Mouse (Mus musculus) heart, adult 9 months (tissue): ENCODE measurements around the gene Dync2h1.
"Not testable (repeated sequence)": the region's sequence is repeated elsewhere in the genome, so short reads cannot be mapped to it uniquely, and the experiment has no call there.

Experiments used
- DNase-seq, 2 experiments: peaks; one replicate each; pipeline ENCODE4 v3.0.0; 2022; ENCODE audit warnings: low spot score in 2 of 2

Dync2h1 gene

GRCm38 (mm10) chr9:7184172-7184896 lies at the start of gene Dync2h1, which contains the start of gene Dcun1d5:
TSS of gene Dync2h1 (minus strand) at chr9:7184446.
TSS of gene Dcun1d5 (plus strand) at chr9:7184520.
- DNase-seq, result peak; percentile 92 to 93

GRCm38 (mm10) chr9:7221460-7221859 lies 37.2 kb upstream of the Dync2h1 start:
- peak; percentile 8 to 46 for DNase-seq

GRCm38 (mm10) chr9:7221024-7221423 lies 36.8 kb upstream of the Dync2h1 start:
- no peak for DNase-seq

GRCm38 (mm10) chr9:7216240-7216639 lies 32.0 kb upstream of the Dync2h1 start:
- no peak for DNase-seq

- DNase-seq, result not testable (repeated sequence)
Observed at GRCm38 (mm10) chr9:7190694-7191093, 6.4 kb upstream of the Dync2h1 start.

GRCm38 (mm10) chr9:7184897-7185291 lies 648 bp upstream of the Dync2h1 start:
- peak; percentile 6 to 23 for DNase-seq

GRCm38 (mm10) chr9:7176618-7177610 lies 7.3 kb downstream of the Dync2h1 start:
- peak; percentile 67 to 75 for DNase-seq

GRCm38 (mm10) chr9:7173756-7174155 lies 10.5 kb downstream of the Dync2h1 start:
- no peak for DNase-seq

- no peak for DNase-seq
Observed at GRCm38 (mm10) chr9:7167339-7167998, 16.8 kb downstream of the Dync2h1 start.

GRCm38 (mm10) chr9:7160688-7161087 lies 23.6 kb downstream of the Dync2h1 start:
- DNase-seq, result no peak

GRCm38 (mm10) chr9:7159718-7160117 lies 24.5 kb downstream of the Dync2h1 start:
- no peak for DNase-seq

- DNase-seq, result no peak
Observed at GRCm38 (mm10) chr9:7158605-7159004, 25.6 kb downstream of the Dync2h1 start.

GRCm38 (mm10) chr9:7154391-7154790 lies 29.9 kb downstream of the Dync2h1 start:
- DNase-seq, result no peak

- DNase-seq, result no peak
Observed at GRCm38 (mm10) chr9:7122863-7123262, 61.4 kb downstream of the Dync2h1 start.

- DNase-seq, result no peak
Observed at GRCm38 (mm10) chr9:7110166-7110565, 74.1 kb downstream of the Dync2h1 start.

GRCm38 (mm10) chr9:7101361-7101760 lies 82.9 kb downstream of the Dync2h1 start:
- DNase-seq, result no peak

GRCm38 (mm10) chr9:7074625-7075024 lies 109.6 kb downstream of the Dync2h1 start:
- no peak for DNase-seq

GRCm38 (mm10) chr9:7070846-7071245 lies 113.4 kb downstream of the Dync2h1 start:
- no peak for DNase-seq

GRCm38 (mm10) chr9:7050588-7050987 lies 133.7 kb downstream of the Dync2h1 start:
- DNase-seq, result no peak

- DNase-seq, result no peak
Observed at GRCm38 (mm10) chr9:7042635-7043273, 141.5 kb downstream of the Dync2h1 start.

GRCm38 (mm10) chr9:7041231-7041630 lies 143.0 kb downstream of the Dync2h1 start:
- DNase-seq, result no peak
